Mouse (Mus musculus) kidney, postnatal 0 days (tissue): Measurements from ENCODE around the gene Pla2g12a. TPM values are rescaled to one million over a fixed set of nuclear protein-coding genes. Genes with fewer than 3 reads are reported as not detected.

Experiments
- ATAC-seq: fragments of 200-750 bp; cut with Nextera tagmentation; replicated peaks from 2 replicates; pipeline ENCODE4 v1.8.0; 2017; ENCODE audit warnings: low read depth, moderate number of reproducible peaks, moderate TSS enrichment, moderate library complexity; ENCODE audit not compliant: low FRiP score
- DNase-seq: peaks from one replicate; pipeline ENCODE4 v3.0.0-alpha.2; 2016; ENCODE audit warnings: low spot score
- H3K27ac ChIP-seq: fragments of 300-500 bp; sonication (generic); 2 replicates; pipeline ENCODE4 v1.5.1; 2014; ENCODE audit warnings: mild to moderate bottlenecking
- H3K27me3 ChIP-seq: fragments of 300-500 bp; sonication (generic); 2 replicates; pipeline ENCODE4 v1.6.1; 2014; ENCODE audit warnings: low read length, mixed read lengths; ENCODE audit not compliant: insufficient read depth
- H3K36me3 ChIP-seq: fragments of 300-500 bp; sonication (generic); 2 replicates; pipeline ENCODE4 v1.6.1; 2014; ENCODE audit warnings: low read length, mixed read lengths; ENCODE audit not compliant: insufficient read depth
- H3K4me1 ChIP-seq: fragments of 300-500 bp; sonication (generic); replicated peaks from 2 replicates; pipeline ENCODE4 v1.6.1; 2014; ENCODE audit warnings: antibody characterized with exemption, low read length, mixed read lengths; ENCODE audit not compliant: insufficient read depth
- H3K4me2 ChIP-seq: fragments of 300-500 bp; sonication (generic); 2 replicates; pipeline ENCODE4 v1.6.1; 2014; ENCODE audit warnings: mild to moderate bottlenecking, low read length, moderate library complexity, mixed read lengths
- H3K4me3 ChIP-seq: fragments of 300-500 bp; sonication (generic); replicated peaks from 2 replicates; pipeline ENCODE4 v1.5.1; 2014; ENCODE audit warnings: low read depth, low read length
- H3K9ac ChIP-seq: fragments of 300-500 bp; sonication (generic); 2 replicates; pipeline ENCODE4 v1.6.1; 2014; ENCODE audit warnings: low read depth, low read length
- H3K9me3 ChIP-seq: fragments of 300-500 bp; sonication (generic); replicated peaks from 2 replicates; pipeline ENCODE4 v1.6.1; 2016; ENCODE audit warnings: low read length, inconsistent platforms, mixed read lengths
- CTCF ChIP-seq: IDR thresholded peaks from 2 replicates; pipeline ENCODE4 v1.5.1; 2016; ENCODE audit warnings: antibody characterized with exemption, low read depth, mild to moderate bottlenecking, moderate library complexity
- whole genome bisulfite sequencing: fragments of 180-500 bp; shearing (Covaris S2); extraction: QIAGEN DNeasy Blood & Tissue Kit; methylation state at CpG from one replicate; pipeline ENCODE4 v1.1.7; 2014; 5-methylcytosine and 5-hydroxymethylcytosine counted together
- polyA plus RNA-seq: library from polyadenylated mRNA; unstranded; fragments of >200 nt; fragmentation: Nextera tagmentation; extraction: Ambion mirVana; gene quantifications from 2 replicates; pipeline ENCODE4 v1.2.1, GENCODE M21; 2015

Gene Pla2g12a
- polyA plus RNA-seq, 1 experiment from 2014 or later = 55.4 TPM

DNA sequence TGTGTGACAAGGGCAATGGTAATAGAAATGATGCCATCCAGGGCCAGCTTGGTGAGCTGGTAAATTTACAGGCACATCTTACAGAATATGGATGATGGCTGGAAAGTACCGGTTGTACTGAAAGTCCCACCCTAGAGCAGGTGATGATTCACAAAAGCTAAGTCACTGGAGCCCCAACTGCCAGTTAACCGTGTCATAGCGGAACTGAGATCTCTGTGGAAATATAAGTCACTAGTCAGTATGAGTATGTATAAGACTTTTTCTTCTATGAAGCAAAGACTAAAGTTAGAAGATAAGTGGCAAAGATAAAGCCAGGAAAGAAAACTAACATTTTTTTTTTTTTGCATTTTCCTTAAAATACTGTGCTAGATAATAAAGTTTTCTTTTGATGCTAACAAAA lies 14.7 kb downstream of the Pla2g12a start:
- WGBS = 93% methylated on average over 3 of the region's 3 CpGs
- no peak for ATAC-seq

DNA sequence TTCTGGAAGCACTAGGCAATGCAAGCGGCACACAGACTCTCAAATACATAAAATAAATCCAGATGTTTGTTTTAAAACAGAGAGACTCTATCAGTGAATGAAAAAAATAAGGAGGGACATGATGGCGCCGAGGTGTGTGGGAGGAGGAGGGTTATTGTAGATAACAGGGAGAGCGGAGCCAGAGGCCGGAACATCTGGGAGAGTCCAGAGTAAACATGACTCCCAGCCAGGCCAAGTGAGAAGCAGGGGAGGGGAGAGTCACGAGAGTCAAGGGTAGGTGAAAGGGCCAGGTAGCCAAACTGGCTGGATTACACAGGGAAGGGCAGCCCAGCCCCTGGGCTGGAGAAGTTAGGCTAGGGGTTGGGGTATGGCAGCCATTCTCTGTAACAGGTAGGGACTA lies 18.2 kb downstream of the Pla2g12a start:
- no peaks in the 10 kb centered on the region for H3K9me3 ChIP-seq
- no peak for TF ChIP-seq CTCF
- no peaks in the 10 kb centered on the region for H3K4me1 ChIP-seq
- ATAC-seq (no peak), DNase-seq (peak; percentile 51)
- H3K4me3 ChIP-seq = no peak overlapping the region
- H3K36me3 ChIP-seq = 0 out of 2 replicates have a peak, but pooled peaks cover 3% of the 10 kb centered on the region
- H3K4me2 ChIP-seq = no peak overlapping the region
- H3K9ac ChIP-seq = no peak overlapping the region
- H3K27ac ChIP-seq = no peak overlapping the region
- no peaks in the 10 kb centered on the region for H3K27me3 ChIP-seq
- 33% methylated on average over 6 of the region's 6 CpGs for WGBS

More for the DNA sequence above, 14.7 kb downstream of the Pla2g12a start:
- peaks cover 13% of the 10 kb centered on the region; the same call in 1 of the 2 replicates for H3K36me3 ChIP-seq
- H3K27ac ChIP-seq = no peak overlapping the region
- H3K27me3 ChIP-seq = no peaks in the 10 kb centered on the region
- H3K4me3 ChIP-seq = no peak overlapping the region
- no peaks in the 10 kb centered on the region for H3K4me1 ChIP-seq
- H3K9me3 ChIP-seq = no peaks in the 10 kb centered on the region
- DNase-seq = no peak
- no peak overlapping the region for H3K4me2 ChIP-seq
- no peak overlapping the region for H3K9ac ChIP-seq
- no peak for TF ChIP-seq CTCF

DNA sequence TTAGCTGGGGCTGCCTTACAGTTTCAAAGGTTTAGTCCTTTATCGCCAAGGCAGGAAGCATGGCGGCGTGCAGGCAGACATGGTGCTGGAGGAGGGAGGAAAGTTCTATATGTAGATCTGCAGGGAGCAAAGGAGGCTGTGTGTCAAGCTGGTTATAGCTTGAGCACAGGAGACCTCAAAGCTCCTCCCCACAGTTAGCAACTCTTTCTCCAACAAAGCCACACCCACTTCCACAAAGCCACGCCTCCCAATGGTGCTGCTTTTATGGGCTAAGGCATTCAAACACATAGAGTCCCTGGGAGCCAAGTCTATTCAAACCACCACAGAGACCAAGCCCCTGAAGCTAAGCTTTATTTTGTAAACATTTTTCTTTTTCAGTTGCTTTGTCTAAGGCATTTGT lies 20.5 kb downstream of the Pla2g12a start:
- H3K4me1 ChIP-seq = 0 out of 2 replicates have a peak, but pooled peaks cover 6% of the 10 kb centered on the region
- TF ChIP-seq CTCF = no peak
- 71% methylated on average over 4 of the region's 4 CpGs for WGBS
- H3K27me3 ChIP-seq = no peaks in the 10 kb centered on the region
- ATAC-seq (no peak), DNase-seq (no peak)
- no peaks in the 10 kb centered on the region for H3K9me3 ChIP-seq
- no peak overlapping the region for H3K9ac ChIP-seq
- no peak overlapping the region for H3K4me2 ChIP-seq
- no peak overlapping the region for H3K4me3 ChIP-seq
- no peak overlapping the region for H3K27ac ChIP-seq
- no peaks in the 10 kb centered on the region for H3K36me3 ChIP-seq

DNA sequence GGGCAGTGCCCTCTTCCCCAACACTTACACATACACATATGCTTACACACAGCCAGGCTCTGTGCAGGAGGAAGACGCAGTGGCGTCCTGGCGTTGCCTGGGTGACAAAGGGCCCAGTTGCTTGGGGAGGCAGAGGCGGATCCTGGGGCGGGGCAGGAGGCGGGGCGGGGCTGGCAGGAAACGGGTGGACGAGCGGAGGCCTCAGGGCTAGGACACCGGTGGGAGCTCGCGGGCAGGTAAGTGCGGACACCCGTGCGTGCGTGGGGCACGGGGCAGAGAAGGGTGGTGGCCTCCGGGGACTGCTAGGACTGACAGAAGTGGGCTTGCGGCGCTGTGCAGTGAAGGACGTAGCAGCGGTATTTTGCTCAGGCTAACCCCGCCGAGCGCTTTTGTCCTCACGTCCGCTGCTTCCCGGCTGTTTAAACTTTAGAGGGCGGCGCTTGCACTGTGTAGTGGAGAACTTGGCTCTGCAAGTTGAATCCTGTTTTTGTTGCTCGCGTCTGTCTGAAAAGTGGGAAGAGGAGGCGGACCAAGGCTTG lies 22.9 kb downstream of the Pla2g12a start, which contains the start of gene Casp6:
Gene Casp6, plus strand, starts transcription at position 155 of the 539 bp plus-strand sequence.
- 0 out of 2 replicates have a peak, but pooled peaks cover 6% of the 10 kb centered on the region for H3K4me1 ChIP-seq
- 0% methylated on average over 34 of the region's 34 CpGs for WGBS
- no peaks in the 10 kb centered on the region for H3K9me3 ChIP-seq
- H3K4me3 ChIP-seq = peak within 1 kb of the TSS; percentile 69
- H3K9ac ChIP-seq = peak within 1 kb of the TSS; percentile 68
- peak within 1 kb of the TSS; percentile 73 for H3K27ac ChIP-seq
- peak; percentile 90 for DNase-seq
- no peaks in the 10 kb centered on the region for H3K27me3 ChIP-seq
- ATAC-seq = peak; percentile 90
- no peak for TF ChIP-seq CTCF
- H3K36me3 ChIP-seq = 0 out of 2 replicates have a peak, but pooled peaks cover 4% of the 10 kb centered on the region
- H3K4me2 ChIP-seq = peak within 1 kb of the TSS; percentile 83

DNA sequence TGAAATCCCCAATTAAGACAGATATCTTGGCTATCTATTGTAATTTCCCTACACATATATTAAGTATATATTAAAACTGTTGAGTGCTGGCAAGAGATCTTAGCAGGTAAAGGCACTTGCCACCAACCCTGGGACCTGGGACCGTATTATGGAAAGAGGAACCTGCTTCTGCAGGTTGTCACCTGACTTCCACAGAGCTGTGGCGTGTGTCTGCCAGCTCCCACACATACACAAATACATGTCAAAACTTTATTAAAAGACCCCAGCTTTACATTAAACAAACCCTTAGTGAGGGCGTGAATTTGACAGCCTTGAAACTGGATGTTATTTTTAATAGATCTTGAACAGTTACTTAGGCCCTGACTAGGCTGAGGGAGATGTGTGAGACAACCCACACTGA lies 25.0 kb downstream of the Pla2g12a start:
- TF ChIP-seq CTCF = no peak

DNA sequence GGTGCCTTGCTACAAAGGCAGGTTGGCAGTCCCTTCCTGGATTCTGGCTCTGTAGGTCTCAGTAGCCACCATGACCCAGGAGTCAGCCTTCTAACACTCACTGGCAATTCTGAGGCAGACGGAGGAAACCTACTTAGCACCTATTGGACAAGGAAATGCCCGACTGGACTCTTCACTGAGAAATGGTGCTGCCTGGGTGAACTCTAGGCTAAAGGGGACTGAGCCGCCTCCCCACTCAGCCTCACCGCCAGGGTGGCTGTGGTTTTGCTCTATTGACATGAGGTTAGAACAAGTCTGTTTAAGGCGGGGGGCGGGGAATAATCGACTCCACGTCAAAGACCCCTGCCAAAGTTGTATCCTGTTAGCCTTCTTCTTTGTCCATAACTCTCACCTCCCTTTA lies 25.5 kb downstream of the Pla2g12a start:
- ATAC-seq (no peak), DNase-seq (no peak)
- 0 out of 2 replicates have a peak, but pooled peaks cover 6% of the 10 kb centered on the region for H3K4me1 ChIP-seq
- no peak overlapping the region for H3K4me2 ChIP-seq
- H3K36me3 ChIP-seq = peaks cover 7% of the 10 kb centered on the region; the same call in 1 of the 2 replicates
- H3K4me3 ChIP-seq = no peak overlapping the region
- no peaks in the 10 kb centered on the region for H3K9me3 ChIP-seq
- H3K27ac ChIP-seq = no peak overlapping the region
- TF ChIP-seq CTCF = no peak
- WGBS = 84% methylated on average over 8 of the region's 8 CpGs
- no peaks in the 10 kb centered on the region for H3K27me3 ChIP-seq
- no peak overlapping the region for H3K9ac ChIP-seq

More for the DNA sequence above, 25.0 kb downstream of the Pla2g12a start:
- Histone ChIP-seq H3K4me2 (no peak overlapping the region), H3K27me3 (no peaks in the 10 kb centered on the region), H3K4me1 (0 out of 2 replicates have a peak, but pooled peaks cover 6% of the 10 kb centered on the region), H3K27ac (no peak overlapping the region), H3K9me3 (no peaks in the 10 kb centered on the region), H3K4me3 (no peak overlapping the region), H3K9ac (no peak overlapping the region), H3K36me3 (0 out of 2 replicates have a peak, but pooled peaks cover 4% of the 10 kb centered on the region)
- ATAC-seq (no peak), DNase-seq (no peak)
- WGBS = 86% methylated on average over 3 of the region's 3 CpGs
